Mouse (Mus musculus) adrenal gland, adult 2 months (tissue): ENCODE measurements around the gene Pkd1. TPM values are rescaled to one million over a fixed set of nuclear protein-coding genes. Genes with fewer than 3 reads are reported as not detected.

Source experiments
- DNase-seq: peaks from one replicate; pipeline ENCODE4 v3.0.0; 2021
- long read RNA-seq: library from polyadenylated mRNA; stranded (forward); transcript quantifications from one replicate; pipeline ENCODE4 v2.0.0, GENCODE M21; 2021
- polyA plus RNA-seq: library from polyadenylated mRNA; depleted of rRNA; stranded (reverse); fragments of >200 nt; gene quantifications from 2 replicates; pipeline ENCODE4 v1.2.3, GENCODE M21; 2012; rRNA removed
- total RNA-seq, 2 experiments: library from RNA; stranded (reverse); gene quantifications; 2 replicates each; pipeline ENCODE4 v1.2.3; 2021

Gene Pkd1
- 10 to 100 TPM; 34.3 to 40.5 TPM for total RNA-seq
- polyA plus RNA-seq: 73.2 and 73.3 TPM in 2 replicates
- long read RNA-seq, partial matches to known transcripts: 2 of 4 reads
- long read RNA-seq, other reads (novel, unspliced or antisense): 2 of 4 reads

DNA sequence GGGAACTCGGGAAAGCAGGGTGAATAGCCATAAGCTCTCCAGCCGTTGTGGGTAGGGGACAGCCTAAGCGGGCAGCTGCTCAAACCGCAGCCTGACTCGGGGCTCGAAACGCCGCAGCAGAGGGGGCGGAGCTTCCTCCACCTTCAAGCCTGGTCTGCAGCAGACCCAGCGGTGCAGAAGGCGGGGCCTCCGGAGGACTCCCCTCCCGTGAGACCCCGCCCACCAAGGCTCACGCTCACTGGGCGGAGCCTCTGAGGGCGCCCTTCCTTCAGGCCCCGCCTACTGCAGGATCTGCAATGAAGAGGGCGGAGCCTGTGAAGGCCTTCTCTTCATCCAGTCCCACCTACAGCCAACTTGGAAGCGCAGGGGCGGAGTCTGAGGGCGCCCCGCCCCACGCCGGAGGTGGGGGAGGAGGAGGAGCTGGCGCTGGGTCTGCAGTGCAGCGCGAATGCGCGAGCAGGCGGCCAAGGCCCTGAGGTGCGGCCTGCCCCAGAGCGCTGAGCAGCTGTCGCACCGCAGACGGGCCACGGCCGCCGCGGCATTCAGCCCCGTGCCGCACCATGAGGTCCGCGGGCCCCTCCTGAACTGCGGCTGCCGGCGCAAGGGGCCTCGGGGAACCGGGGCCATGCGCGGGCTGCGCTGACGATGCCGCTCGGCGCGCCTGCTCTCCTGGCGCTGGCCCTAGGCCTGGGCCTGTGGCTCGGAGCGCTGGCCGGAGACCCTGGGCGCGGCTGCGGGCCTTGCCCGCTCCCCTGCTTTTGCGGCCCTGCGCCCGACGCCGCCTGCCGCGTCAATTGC, at the start of gene Pkd1:
TSS of gene Pkd1 (plus strand) at position 217 of the 798 bp plus-strand sequence.
- DNase-seq: peak; percentile 100

- DNase-seq: no peak
These were observed 47.4 kb upstream of the Pkd1 start for GRCm38 (mm10) chr17:24502208-24502607.

- no peak for DNase-seq
These were observed 45.5 kb upstream of the Pkd1 start for GRCm38 (mm10) chr17:24504085-24504484.

GRCm38 (mm10) chr17:24505286-24505955, 44.2 kb upstream of the Pkd1 start:
- DNase-seq: no peak

- peak; percentile 64 for DNase-seq
These were observed 43.1 kb upstream of the Pkd1 start for GRCm38 (mm10) chr17:24506332-24507070.

GRCm38 (mm10) chr17:24507129-24507664, 42.4 kb upstream of the Pkd1 start:
- DNase-seq: no peak

GRCm38 (mm10) chr17:24507806-24508460, 41.7 kb upstream of the Pkd1 start:
- DNase-seq: peak; percentile 62

DNA sequence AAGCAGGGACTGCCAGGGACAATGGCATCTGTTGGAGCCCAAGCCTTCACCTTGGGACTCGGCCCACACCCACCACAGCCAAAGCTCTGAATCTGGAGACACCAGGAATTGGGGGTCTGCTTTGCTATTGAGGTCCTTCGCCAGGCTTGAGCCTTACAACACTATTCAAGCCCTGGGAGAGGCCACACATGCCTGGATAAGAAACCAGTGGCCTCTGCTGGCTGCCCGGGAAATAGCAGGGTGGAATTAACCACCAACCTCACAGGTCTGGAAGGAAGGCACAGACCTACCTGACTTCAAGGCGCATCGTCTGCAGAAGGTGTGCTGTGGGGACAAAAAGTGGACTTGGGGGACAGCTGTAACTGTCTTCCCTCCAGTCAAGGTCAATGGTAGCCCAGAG, 36.0 kb upstream of the Pkd1 start:
- DNase-seq: peak; percentile 66

DNA sequence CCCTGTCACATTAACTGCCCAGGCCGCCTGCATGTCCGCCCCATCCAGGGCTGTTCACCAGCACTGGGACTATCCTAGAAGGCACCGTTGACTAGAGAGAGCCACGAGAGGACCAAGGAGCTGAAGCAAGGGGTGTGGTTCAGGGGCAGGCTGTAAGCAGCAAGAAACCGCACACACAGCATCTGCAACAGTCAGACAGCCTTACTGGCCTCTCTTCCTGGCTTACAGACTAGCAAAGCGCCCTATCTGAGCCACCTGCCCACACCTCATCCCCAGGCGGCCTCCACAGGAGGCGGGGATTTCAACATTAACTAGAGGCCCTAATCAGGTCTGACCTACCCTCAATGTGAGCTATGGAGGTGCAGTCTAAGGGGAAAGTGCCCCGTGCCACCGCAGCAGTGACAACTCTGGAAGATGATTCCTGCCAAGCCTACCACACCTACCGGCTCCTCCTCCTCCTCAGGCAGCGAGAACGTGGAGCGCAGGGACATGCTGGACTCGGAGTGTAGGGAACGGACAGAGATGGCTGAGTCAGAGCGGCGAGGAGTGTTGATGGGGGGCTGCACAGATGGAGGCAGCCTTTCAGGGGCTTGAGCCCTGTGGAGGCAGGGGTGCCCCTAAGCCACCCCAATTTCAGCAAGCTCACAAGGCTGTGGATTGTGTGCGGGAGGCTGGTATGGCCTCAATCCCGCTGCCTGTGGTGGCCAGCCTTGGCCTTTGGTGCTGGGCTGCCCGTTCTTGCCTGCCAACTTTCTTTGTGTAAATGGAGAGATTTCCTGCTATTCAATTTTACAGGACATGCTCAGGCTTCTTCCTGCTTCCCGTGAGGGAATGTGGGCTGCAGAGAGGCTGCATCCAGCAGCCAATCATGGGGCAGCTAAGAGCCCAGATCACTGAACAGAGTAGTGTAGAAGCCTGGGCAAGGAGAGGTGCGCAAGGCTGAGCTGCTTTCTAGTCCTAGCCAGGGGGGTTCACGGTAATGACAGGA, 35.1 kb upstream of the Pkd1 start:
- no peak for DNase-seq

GRCm38 (mm10) chr17:24520450-24520849, 29.2 kb upstream of the Pkd1 start:
- no peak for DNase-seq

- DNase-seq: no peak
These were observed 24.9 kb upstream of the Pkd1 start for GRCm38 (mm10) chr17:24524734-24525133.

GRCm38 (mm10) chr17:24527315-24527714, 22.3 kb upstream of the Pkd1 start:
- DNase-seq: no peak

DNA sequence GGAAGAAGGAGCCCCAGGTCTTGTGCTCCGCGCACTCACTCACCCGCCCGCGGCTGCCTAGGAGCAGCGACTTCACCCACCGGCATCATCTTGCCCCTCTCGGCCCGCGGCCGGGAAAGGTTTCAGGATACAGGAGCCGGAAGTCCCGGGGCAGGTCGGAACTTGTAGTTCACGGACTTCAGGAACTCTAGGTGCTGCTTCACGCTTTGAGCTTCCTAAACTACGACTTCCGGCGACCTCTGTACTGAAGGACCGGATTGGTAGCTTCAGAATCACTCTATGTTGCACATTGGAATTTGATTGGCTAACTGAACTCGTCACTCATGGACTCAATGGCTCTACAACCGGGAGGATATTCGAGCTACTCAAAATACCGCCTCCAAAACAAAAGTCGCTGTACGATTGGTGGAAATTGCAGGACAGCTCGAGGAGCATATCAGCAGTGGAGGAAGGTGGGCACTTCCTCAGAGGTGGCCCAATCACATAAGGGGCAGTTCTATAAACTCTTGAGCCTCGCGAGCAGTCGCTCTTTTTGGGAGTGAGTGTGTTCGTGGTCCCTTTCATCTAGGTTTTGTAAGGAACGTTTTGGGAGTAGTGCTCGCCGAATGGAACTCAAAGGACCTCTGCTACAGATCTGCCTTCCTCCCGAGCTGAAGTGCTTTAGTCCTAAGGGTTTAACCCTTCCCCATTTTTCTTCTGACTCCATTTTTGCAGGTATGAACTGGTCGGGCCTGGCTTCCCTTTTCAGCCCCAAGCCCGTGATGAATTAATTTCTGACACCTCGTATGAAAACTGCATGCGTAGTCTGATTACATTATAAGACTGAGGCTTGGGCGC, 21.7 kb upstream of the Pkd1 start, which contains the start of gene Traf7:
TSS of gene Traf7 (minus strand) at position 216 of the 837 bp plus-strand sequence.
- DNase-seq: peak; percentile 94

DNA sequence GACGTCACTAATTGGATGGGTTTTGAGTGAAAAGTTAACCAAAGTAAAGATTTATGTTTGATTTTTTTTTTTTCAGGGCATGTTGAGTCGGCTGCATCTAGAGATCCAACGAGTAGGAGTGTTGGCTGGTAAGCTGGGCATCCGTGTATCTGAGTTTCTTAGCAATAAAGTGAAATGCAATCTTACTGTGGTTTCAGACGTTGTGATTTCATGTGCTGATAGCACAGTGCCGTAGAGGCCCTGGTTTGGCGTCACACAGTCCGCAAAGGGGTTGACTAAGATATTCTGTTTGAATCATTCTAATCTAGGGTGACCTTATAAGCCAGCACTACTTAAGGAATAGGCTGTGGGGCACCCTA, 21.1 kb upstream of the Pkd1 start:
- no peak for DNase-seq

GRCm38 (mm10) chr17:24529007-24529451, 20.6 kb upstream of the Pkd1 start:
- no peak for DNase-seq

DNA sequence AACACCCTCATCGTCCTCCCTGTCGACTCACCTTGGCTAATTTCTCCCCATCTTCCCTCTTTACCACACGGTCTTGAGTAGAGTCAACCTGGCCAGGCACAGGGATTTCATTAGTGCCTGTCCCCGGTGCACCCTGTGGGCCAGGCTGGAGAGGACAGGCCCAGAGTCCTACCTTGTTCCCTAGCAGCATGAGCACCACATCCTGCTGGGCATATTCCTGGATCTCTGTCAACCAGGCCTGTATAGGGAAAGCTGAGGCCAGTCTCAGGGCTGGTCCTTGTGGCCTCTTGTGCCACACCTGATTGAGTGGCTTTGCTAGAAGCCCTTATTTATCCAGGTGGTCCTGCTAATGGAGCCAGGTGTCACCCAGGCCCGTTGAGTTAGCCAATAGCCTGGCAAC, 19.8 kb upstream of the Pkd1 start:
- DNase-seq: no peak

- no peak for DNase-seq
These were observed 19.1 kb upstream of the Pkd1 start for GRCm38 (mm10) chr17:24530361-24531050.

GRCm38 (mm10) chr17:24531064-24531463, 18.6 kb upstream of the Pkd1 start:
- no peak for DNase-seq

DNA sequence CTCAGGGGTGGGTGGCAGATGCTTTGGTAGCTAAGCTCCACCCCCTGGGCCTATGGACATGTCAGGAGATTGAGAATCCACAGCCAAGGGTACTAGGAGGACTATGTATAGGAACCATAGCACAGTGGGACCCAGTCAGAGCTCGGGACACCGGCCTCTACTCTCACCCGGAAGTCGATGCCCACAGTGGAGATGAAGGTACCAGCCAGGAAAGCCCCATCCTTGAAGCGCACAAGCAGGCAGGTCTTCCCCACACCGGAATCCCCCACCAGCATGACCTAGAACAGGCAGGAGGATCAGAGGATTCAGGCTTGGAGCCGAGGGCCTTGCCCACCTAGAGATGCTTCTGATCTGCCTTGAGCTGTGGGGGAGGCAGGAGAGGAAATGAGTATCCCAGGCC, 17.6 kb upstream of the Pkd1 start:
- no peak for DNase-seq
